Mouse (Mus musculus) liver, adult 2 months (tissue): ENCODE results near the gene Pigm. TPM values are rescaled to one million over a fixed set of nuclear protein-coding genes. Genes with fewer than 3 reads are reported as not detected.

Source experiments
- DNase-seq: peaks from one replicate; pipeline ENCODE4 v3.0.0-alpha.2; 2011; ENCODE audit warnings: low read depth, low spot score; ENCODE audit errors: extremely low read depth
- H3K27ac ChIP-seq: fragments of 200-500 bp; replicated peaks from 2 replicates; pipeline ENCODE4 v1.5.1; 2012; ENCODE audit warnings: low read depth, mild to moderate bottlenecking, control low read depth, inconsistent platforms, low read length; ENCODE audit not compliant: insufficient read depth
- H3K27me3 ChIP-seq: fragments of 200-500 bp; 2 replicates; pipeline ENCODE4 v1.6.1; 2012; ENCODE audit warnings: mild to moderate bottlenecking, moderate library complexity, low read length, inconsistent platforms; ENCODE audit not compliant: control insufficient read depth, insufficient read depth
- H3K36me3 ChIP-seq: fragments of 200-500 bp; 2 replicates; pipeline ENCODE4 v1.6.1; 2012; ENCODE audit warnings: low read length, inconsistent platforms; ENCODE audit not compliant: control insufficient read depth, insufficient read depth
- H3K4me1 ChIP-seq: fragments of 200-500 bp; 2 replicates; pipeline ENCODE4 v1.6.1; 2011; ENCODE audit warnings: low read length; ENCODE audit not compliant: control insufficient read depth, insufficient read depth
- H3K4me3 ChIP-seq: fragments of 200-500 bp; 2 replicates; pipeline ENCODE4 v1.5.1; 2011; ENCODE audit warnings: low read depth, mild to moderate bottlenecking, control low read depth, low read length, moderate library complexity; ENCODE audit not compliant: insufficient read depth
- H3K79me2 ChIP-seq: fragments of 200-500 bp; 2 replicates; pipeline ENCODE4 v1.6.1; 2012; ENCODE audit warnings: inconsistent platforms, mild to moderate bottlenecking, low read length, moderate library complexity; ENCODE audit not compliant: control insufficient read depth, insufficient read depth
- H3K9ac ChIP-seq: fragments of 200-500 bp; 2 replicates; pipeline ENCODE4 v1.6.1; 2012; ENCODE audit warnings: low read depth, mild to moderate bottlenecking, control low read depth, inconsistent platforms, low read length
- CTCF ChIP-seq: fragments of 200-500 bp; IDR thresholded peaks from 2 replicates; pipeline ENCODE4 v1.5.1; 2011; ENCODE audit warnings: low read depth, low read length, control low read depth
- POLR2A ChIP-seq: fragments of 200-500 bp; IDR thresholded peaks from 2 replicates; pipeline ENCODE4 v1.6.1; 2011; ENCODE audit warnings: low read length, control low read depth; ENCODE audit not compliant: insufficient read depth; ENCODE audit errors: extremely low read depth
- WGBS: fragments of 180-500 bp; shearing (Covaris S2); methylation state at CpG from one replicate; pipeline ENCODE4 v1.1.7; 2018; 5-methylcytosine and 5-hydroxymethylcytosine counted together
- polyA plus RNA-seq: library from polyadenylated mRNA; depleted of rRNA; stranded (reverse); fragments of >200 nt; gene quantifications from 2 replicates; pipeline ENCODE4 v1.2.3, GENCODE M21; 2012
- total RNA-seq: library from RNA; depleted of rRNA; stranded (reverse); fragments of >200 nt; gene quantifications from 2 replicates; pipeline ENCODE4 v1.2.3, GENCODE M21; 2014

The Pigm gene
- total and polyA plus RNA-seq, 2 experiments, result 3.7 to 4.4 TPM

- Histone ChIP-seq H3K9ac (no peak overlapping the region), H3K36me3 (no peaks in the 10 kb centered on the region), H3K4me3 (no peak overlapping the region), H3K4me1 (no peaks in the 10 kb centered on the region), H3K79me2 (no peaks in the 10 kb centered on the region), H3K27me3 (no peaks in the 10 kb centered on the region), H3K27ac (no peak overlapping the region)
- TF ChIP-seq CTCF (no peak), POLR2A (no peak)
- DNase-seq, result no peak
- WGBS, result 91% methylated on average over 6 of the region's 6 CpGs
Measured at GRCm38 (mm10) chr1:172420181-172420580, 43.8 kb downstream of the Pigm start.

GRCm38 (mm10) chr1:172423393-172423792 is 47.0 kb downstream of the Pigm start:
- TF ChIP-seq CTCF (no peak), POLR2A (no peak)
- H3K4me1 ChIP-seq, result no peaks in the 10 kb centered on the region
- no peak overlapping the region for H3K27ac ChIP-seq
- no peaks in the 10 kb centered on the region for H3K27me3 ChIP-seq
- H3K79me2 ChIP-seq, result no peaks in the 10 kb centered on the region
- 43% methylated on average over 1 of the region's 1 CpGs for WGBS
- H3K9ac ChIP-seq, result no peak overlapping the region
- DNase-seq, result peak; percentile 11
- no peak overlapping the region for H3K4me3 ChIP-seq
- no peaks in the 10 kb centered on the region for H3K36me3 ChIP-seq

- DNase-seq, result no peak
- no peak overlapping the region for H3K9ac ChIP-seq
- TF ChIP-seq CTCF (no peak), POLR2A (no peak)
- H3K4me1 ChIP-seq, result no peaks in the 10 kb centered on the region
- WGBS, result 96% methylated on average over 1 of the region's 1 CpGs
- H3K4me3 ChIP-seq, result no peak overlapping the region
- no peak overlapping the region for H3K27ac ChIP-seq
- no peaks in the 10 kb centered on the region for H3K79me2 ChIP-seq
- H3K27me3 ChIP-seq, result no peaks in the 10 kb centered on the region
- no peaks in the 10 kb centered on the region for H3K36me3 ChIP-seq
Measured at GRCm38 (mm10) chr1:172426419-172426818, 50.1 kb downstream of the Pigm start.

GRCm38 (mm10) chr1:172427841-172428240 is 51.5 kb downstream of the Pigm start:
- H3K4me1 ChIP-seq, result 0 out of 2 replicates have a peak, but pooled peaks cover 2% of the 10 kb centered on the region
- no peaks in the 10 kb centered on the region for H3K27me3 ChIP-seq
- TF ChIP-seq CTCF (no peak), POLR2A (no peak)
- no peaks in the 10 kb centered on the region for H3K36me3 ChIP-seq
- DNase-seq, result no peak
- no peaks in the 10 kb centered on the region for H3K79me2 ChIP-seq
- no peak overlapping the region for H3K4me3 ChIP-seq
- 92% methylated on average over 3 of the region's 3 CpGs for WGBS
- no peak overlapping the region for H3K27ac ChIP-seq
- no peak overlapping the region for H3K9ac ChIP-seq

- Histone ChIP-seq H3K79me2 (no peaks in the 10 kb centered on the region), H3K4me1 (0 out of 2 replicates have a peak, but pooled peaks cover 2% of the 10 kb centered on the region), H3K27ac (no peak overlapping the region), H3K27me3 (no peaks in the 10 kb centered on the region), H3K9ac (no peak overlapping the region), H3K36me3 (no peaks in the 10 kb centered on the region), H3K4me3 (no peak overlapping the region)
- no peak for DNase-seq
- WGBS, result 91% methylated on average over 1 of the region's 1 CpGs
- TF ChIP-seq CTCF (no peak), POLR2A (no peak)
Measured at GRCm38 (mm10) chr1:172428614-172429013, 52.3 kb downstream of the Pigm start.

GRCm38 (mm10) chr1:172430731-172431220 is 54.4 kb downstream of the Pigm start:
- Histone ChIP-seq H3K36me3 (no peaks in the 10 kb centered on the region), H3K79me2 (no peaks in the 10 kb centered on the region), H3K27me3 (no peaks in the 10 kb centered on the region), H3K4me1 (0 out of 2 replicates have a peak, but pooled peaks cover 2% of the 10 kb centered on the region), H3K4me3 (no peak overlapping the region), H3K27ac (no peak overlapping the region), H3K9ac (no peak overlapping the region)
- WGBS, result 76% methylated on average over 9 of the region's 9 CpGs
- no peak for DNase-seq
- no peak for TF ChIP-seq POLR2A
- no peak for TF ChIP-seq CTCF
